Mouse (Mus musculus) c-Kit-positive CD71-negative TER-119-negative erythroid progenitor cells, embryonic 14.5 days (primary cell): ENCODE measurements around the gene Slc6a19.
"Not testable (repeated sequence)": the region's sequence is repeated elsewhere in the genome, so short reads cannot be mapped to it uniquely, and the experiment has no call there.

ENCODE experiments used
- DNase-seq: peaks from one replicate; pipeline ENCODE4 v3.0.0-alpha.2; 2013; ENCODE audit warnings: low read depth

The Slc6a19 gene

DNA sequence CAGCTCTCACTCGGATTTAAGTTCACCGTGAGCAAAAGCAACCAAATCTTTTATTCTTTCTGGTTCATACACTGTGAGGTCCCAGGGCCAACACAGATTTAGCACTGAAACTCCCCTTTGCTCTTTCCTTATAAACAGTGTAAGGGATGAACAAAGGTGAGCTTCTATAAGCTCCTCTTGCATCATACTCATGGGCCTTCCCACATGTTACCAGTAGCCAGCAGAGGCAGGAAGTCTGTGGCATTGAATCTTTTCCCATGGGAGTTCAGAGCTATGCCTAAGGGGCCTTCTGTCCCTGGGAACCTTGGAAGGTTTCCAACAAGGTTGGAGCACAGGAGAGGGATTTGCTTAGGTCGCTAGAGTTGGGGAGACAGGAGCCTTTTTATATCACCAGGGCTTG is 7.6 kb upstream of the Slc6a19 start:
- DNase-seq: no peak

DNA sequence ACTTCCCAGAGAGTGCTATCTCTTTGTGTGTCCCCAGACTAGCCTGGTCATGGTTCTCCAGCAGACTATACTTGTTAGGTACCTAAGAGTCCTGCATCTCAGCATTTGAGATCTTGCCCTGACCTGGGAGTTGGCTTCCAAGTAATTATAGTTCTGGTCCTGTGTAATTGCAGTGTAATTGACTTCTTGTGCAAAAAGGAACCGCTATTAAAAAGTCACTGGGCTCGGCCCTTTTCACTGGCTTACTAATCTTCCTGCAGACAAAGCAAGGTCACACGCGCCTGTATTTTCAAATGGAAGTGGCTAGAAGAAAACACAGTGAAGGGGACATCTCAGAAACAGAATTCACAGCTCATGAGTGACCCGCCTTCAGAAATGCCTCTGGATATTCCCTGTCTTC is 7.1 kb upstream of the Slc6a19 start:
- DNase-seq: no peak

DNA sequence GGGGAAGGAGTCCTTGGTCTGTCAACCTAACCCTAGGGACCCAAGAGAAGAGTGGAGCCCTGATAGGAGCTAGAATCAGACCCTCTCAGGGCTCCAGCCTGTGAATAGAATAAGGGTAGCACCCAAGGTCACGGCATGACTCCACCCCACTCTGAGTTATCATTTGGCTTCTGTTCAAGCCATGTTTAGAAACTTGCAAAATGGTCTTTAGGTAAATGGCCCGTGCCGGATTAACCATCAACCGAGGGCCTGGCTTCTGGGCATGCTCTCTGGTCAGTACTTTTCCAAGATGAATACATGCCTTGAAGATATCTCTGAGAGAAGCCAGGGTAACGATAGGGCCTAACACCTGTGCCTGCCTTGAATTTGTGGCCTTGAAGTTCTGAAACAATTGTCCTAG is 6.6 kb upstream of the Slc6a19 start:
- DNase-seq: no peak

DNA sequence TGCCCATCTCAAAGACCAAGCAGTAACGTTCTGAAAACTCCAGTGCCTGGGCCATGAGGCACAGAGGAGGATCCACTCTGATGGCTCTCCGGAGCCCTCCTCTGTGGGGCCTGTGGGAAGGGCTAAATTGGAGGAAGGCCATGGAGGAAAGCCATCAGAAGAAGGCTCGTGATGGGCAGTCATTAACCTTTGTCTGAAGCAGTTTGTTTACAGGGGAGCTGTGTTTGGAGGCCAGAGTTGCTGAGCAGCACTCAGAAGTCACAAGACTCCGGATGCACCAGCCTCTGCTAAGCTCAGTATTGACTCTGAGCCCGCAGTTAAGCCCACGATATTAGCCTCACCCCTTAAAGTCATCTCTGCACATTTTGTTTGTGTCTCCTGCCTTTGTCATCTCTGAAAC is 4.8 kb upstream of the Slc6a19 start:
- DNase-seq: no peak

DNA sequence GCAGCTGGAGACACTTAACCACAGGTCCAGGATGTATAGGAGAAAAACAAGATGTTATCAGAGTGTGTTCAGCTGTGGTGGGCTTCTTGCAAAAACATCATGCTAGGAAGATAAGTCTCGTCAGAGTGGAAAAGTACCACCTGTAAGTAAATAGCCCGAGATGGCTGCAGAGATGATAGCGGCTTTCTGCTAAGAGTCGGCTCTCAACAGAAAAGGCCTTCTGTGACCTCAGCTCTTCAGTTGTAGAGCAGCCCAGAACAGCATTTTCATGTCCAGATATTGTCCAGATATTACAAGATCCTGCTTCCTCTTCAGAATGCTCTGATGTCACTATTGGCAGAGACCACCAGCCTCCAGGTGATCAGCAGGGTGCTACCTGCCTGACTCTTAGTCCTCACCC is 1.2 kb downstream of the Slc6a19 start:
- not testable (repeated sequence) for DNase-seq

DNA sequence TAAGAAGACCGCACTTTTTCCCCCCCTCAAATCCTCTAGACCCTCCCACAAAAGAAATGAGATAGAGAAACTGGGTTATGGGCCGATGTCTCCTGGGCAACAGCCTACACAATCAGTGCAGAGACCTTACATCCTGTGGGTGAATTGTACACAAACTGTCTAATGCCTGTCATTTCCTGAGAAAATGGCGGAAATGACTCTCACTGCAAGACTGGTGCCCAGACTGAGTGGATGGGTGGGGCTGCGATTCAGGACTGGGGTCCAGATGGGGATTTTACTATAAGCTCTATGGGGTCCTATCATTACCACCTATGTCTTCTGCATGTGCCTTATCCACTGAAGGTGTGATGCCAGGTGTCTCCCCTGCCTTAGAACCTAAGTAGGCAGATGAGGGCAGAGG is 1.9 kb downstream of the Slc6a19 start:
- DNase-seq: no peak

DNA sequence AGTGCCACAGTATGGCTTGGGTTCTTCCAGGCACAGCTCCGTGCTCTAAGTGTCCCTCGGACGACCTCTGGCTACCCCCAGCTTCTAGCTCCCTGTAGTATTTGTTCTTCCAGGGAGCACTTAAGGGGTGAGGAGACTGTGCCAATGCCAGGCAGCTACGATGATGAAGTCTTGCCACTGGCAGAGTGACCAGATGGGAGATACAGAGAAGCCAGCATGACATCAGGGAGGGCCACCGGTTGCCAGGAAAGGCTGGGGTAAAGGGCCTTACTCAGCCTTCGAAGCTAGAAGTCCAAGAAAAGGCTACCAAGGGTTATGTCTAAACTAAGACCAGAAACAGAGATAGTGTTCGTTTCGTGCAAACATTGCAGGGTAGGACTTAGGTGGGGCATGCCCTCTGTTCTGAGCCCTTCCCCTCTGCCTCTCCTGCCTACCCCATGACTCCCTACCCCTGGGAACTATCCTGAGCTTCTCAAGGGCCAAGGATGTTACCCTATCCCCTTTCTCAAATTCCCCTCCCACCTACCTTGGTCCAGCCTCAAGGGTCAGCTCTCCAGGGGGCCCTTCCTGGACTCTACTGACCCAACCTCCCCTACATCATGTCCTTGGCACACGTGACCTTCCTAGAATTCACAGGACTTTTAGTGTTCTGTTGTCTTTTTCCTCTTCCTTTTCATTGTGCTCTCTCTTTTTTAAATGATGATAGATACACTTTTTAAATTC is 3.3 kb downstream of the Slc6a19 start:
- no peak for DNase-seq

DNA sequence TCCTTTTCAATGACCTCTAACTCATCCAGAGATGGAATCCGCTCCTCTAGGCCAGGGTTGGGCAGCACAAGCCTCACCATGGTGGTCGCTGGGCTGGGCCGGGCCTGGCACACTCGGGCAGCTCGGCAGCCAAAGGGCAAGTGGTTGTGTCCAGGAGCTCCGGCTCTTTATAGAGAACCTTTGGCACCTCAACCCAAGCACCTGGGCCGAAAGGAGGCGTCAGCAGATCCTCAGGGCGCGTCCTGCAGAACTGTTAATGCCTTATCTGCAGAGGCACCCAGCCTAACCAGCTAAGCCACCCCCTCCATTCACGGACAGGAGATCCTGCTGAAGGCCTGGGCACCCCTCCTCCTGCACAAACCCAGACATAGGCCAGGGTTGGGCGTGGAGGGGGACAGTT is 4.1 kb downstream of the Slc6a19 start:
- DNase-seq: no peak

DNA sequence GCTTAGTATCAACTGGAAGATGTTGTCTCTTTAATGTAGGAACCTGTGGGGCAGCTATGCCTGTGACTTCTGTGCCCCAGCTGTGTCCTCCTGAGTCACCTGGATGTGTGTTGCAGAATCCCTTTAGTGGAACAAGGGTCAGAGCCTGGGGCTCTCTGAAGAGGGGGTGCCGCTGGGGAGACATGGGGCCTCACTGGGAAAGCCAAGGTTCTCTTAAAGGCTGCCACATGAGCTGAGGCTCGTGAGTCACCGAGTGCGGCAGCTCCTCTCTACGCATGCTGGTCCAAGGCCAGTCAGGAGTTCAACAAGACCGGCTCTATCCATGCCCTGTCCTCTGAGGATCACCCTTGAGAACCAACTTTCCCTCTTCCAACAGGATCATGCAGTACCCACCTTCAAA is 5.0 kb downstream of the Slc6a19 start:
- no peak for DNase-seq

DNA sequence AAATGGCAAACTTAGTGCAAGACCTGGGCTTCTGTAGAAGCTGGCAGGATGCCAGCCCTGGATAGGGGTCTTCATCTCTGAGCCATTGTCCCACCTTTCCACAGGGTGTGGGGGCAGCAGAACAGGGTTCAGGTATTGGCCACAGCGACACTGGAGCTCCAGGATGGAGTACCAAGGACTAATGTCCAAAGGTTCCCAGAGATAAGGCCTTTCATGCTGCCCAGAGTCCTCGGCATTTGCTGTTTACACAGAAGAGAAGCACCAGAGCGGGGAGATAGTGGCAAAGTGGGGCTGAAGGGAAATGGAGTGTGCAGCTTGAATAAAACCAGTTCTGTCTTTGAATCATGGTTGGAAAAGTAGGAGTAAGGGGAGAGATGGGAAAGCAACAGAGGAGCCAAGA is 8.1 kb downstream of the Slc6a19 start:
- no peak for DNase-seq

DNA sequence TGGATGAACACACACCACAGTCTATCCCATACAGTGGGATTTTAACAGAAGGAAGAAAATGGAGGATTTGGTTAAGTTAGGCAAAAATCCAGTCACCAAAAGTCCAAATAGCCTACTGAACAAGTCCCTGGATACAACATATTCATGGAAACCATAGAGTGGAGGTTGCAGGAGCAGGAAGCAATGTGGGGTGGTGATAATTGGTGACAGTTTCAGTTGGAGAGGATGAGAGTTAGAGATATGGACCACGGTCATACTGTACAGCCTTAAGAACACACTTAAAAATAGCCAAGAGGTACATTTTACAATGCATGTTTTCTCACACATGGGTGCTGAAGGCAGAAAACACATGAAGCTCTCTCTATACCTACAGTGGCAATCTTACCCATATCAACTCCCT is 9.7 kb downstream of the Slc6a19 start:
- no peak for DNase-seq

DNA sequence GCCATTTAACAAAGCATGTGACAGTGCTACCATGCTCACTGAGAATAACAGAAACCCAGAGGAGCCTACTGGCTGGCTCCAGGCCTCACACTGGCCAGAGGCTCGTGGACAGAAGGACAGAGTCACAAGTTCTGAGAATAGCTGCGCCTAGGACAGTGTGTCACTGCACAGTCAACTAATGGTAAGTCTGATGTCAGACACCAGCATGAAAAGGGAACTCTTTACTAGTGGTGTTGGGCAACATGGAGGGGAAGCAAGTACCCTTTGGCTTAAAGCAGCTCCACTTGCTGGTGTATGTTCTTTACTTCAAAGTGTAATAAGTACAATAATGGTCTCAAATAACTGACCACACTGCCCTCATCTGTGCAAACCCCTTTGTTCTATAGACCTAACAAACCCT is 11.3 kb downstream of the Slc6a19 start:
- DNase-seq: no peak

DNA sequence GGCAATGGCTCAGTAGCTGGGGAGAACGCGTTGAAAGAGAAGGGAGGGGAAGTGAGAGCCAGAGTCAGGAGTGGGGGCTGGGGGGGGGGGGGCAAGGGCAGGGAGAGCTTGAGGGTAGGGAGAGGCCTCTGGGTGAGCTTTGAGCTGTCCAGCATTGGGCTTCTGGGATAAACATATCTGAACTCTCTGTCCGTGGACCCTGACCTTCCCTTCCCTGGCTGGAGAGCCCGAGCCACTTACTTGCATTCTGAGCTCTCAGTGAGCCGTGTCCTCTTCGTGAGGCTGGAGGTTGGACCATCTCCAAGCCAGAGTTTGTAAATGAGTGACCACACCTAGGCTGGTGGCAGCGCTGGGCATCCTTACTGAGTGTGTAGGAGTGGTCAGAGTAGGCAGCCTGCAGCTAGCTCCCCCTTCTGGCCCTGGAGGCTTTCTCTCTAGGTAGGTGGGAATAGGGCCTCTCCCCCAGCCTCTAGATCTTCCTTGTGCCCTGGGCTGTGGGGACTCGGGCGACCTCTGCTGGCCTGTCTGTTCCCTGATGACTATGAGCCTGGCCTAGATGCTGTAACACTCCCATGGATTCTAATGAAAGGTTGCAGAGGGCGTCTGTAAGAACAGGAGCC is 12.3 kb downstream of the Slc6a19 start:
- peak; percentile 31 for DNase-seq

DNA sequence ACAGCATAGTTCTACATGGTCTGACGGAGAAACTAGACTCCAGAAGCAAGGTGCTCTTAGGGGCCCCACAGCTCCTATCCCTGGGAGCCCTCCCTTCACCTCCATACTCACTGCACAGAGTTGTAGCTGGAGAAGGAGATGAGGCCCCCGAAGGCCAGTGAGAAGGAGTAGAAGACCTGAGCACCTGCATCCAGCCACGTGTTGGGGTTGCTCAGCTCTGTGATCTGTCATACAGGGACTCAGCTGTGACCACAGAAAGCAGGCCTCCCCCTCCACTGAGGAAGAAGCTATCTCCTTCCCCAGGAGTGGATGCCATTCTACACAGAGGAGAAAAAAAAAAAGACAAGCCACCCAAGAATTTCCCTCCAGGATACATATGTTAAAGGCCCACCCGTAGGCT is 15.7 kb downstream of the Slc6a19 start:
- no peak for DNase-seq

DNA sequence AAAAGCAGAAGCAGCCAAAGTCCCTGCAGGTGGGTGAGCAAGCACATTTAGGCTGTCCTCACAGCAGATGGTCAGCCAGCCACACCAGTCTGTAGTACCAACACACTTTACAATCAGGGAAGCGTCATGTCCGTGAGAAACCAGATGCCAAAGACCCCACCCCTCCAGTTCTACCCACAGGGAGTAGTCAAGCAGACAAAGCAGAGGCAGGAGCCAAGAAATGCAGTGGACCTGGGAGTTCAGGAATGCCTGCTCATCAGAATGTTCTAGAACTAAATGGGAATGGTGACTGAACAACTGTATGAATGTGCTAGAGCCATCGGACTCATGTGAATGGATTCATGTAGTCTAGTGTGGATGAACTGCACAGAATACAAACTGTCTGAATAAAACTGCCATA is 17.1 kb downstream of the Slc6a19 start:
- no peak for DNase-seq

DNA sequence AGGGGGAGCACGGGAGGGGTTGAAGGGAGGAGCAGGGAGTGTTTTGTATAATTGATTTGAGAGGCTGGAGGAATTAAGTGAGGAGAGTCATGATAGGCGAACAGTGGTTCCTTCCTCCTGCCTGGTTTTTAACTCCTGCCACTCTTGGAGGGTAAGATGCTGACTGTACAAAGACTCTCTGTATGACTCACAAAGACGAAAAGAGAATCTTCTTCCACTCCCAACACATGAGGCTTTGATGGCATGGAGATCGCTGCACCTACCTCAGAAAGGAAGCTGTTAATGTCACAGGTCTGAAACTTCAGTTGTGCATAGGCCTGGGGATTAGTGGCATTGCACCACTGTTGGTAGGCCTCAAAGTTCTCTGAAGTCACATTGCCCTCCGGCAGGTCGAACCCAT is 19.2 kb downstream of the Slc6a19 start:
- no peak for DNase-seq

DNA sequence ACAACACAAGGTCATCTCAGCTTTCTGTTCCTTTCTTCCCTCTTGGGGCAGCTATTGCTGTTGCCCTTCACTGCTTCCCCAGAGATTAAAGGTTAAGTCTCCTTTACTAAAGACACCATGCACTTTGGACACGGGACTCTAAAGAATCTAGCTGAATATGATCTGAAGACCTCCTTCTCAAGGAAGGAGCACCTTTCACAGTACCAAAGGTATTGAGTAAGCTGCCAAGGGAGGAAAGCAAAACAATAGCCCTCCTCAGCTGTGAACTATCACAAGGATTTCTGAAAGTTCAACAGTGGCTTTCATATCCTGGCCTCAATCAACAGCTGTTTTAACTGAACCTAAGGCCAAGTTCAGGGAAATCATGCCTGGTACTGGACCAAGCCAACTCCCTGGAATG is 20.3 kb downstream of the Slc6a19 start:
- no peak for DNase-seq

DNA sequence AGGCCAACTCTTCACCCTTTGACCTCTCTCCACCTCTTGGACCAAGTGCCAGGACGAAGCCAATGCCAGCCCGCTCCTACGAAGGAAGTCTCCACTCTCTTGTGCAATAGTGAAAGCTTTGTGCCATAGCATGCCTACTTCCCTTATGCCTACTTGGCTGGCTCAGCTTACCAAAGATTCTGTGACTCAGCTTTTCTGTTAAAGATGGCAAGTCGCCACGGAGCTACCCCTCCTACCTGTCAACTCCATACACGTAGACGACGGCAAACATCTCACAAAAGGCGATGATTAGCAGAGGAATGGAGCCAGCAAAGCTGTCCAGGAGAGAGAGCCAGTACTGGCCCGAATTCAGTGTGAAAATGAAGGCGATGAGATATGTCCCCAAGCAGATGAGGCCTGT is 21.0 kb downstream of the Slc6a19 start:
- no peak for DNase-seq

DNA sequence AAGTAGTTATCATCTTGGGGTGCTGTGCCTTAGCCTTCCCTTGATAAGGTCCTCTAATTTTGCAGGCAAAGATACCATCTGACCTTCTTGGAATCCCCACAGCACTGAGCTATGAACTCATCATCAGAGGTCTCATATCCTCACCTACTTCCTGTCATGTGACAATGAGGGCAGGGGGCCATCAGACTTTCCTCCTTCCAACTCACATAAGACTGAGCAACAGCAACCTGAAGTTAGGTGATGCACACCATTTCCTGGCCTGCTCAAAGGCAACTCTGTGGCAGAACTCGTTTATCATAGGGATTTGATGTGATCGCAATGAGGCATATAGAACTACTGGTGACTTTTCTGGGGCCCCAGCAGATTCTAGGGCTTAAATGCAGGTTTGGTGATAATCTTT is 22.4 kb downstream of the Slc6a19 start:
- no peak for DNase-seq

DNA sequence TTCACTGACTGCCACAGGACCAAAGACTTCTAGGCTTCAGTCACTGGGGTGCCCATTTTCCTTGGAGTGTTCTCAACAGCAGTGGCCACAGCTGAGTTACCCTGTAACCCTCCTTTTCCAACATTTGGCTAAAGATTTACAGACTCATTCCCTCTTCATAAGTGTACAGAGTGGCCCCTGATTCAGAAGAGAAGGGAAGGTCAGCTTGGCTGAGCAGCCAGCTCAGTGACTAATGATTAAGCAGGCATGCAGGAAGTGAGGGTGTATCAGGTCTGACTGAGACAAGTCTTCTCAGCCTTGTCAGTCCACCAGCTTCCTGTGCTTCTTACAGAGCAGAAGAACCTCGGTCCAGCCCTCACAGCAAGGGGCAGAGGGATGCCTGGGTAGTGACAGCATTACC is 24.3 kb downstream of the Slc6a19 start:
- DNase-seq: no peak

DNA sequence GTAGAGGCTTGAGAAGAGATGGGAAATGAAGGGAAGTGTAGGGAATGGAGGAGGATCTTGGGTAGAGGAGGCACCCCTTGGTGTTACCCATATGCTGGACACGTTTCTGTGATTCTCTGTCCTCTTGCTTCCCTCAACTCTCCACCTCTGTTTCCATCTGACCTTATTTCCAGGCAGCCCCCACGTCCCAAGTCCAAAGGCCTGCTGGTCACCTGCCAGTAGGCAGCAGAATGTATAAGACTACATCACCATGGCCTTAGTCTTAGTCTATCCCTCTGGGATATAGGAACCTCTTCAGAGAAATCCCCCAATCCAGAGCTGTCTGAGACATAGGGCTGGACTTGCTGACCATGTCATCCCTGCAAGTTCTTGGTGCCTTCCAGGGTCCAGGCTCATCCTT is 25.4 kb downstream of the Slc6a19 start:
- no peak for DNase-seq

DNA sequence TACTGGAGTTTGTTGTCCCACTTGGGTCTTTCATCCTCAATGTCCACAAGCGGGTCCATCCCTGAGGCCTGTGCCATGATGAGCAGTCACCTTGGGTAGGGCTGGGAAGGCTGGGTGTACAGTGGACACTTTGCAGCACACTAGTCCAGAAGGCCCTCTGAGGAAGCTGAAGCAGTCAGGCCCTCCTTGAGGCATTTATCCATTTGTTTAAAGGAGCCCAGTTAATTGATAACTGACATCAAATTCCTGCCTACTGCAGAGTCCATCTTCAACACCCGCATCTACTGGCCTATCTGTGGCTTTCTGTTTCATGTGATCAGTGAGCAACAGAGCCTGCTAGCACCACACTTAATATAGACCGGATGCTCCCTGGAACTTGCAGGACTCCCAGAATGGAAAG is 26.8 kb downstream of the Slc6a19 start, which contains the start of gene Slc6a18:
Gene Slc6a18, minus strand, starts transcription at position 171 of the 400 bp plus-strand sequence.
- DNase-seq: no peak

DNA sequence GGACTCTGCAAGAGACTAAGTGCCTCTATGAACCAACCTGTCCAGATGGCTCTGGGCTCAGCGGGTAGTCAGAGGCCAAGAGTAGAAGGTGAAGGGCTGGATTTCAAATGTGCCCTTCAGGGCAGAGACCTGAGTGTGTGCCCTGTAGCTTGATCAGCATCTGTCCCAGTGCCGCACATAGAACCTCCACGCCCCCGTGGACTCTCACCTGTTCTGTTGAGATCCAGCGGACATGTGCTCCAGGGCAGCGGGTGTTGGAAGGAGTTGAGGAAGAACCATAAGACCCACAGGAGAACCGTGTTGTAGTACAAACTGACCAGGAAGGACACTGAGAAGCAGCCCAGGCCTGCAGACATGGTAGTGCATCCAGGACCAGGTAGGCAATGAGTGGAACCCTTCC is 29.5 kb downstream of the Slc6a19 start:
- DNase-seq: no peak

DNA sequence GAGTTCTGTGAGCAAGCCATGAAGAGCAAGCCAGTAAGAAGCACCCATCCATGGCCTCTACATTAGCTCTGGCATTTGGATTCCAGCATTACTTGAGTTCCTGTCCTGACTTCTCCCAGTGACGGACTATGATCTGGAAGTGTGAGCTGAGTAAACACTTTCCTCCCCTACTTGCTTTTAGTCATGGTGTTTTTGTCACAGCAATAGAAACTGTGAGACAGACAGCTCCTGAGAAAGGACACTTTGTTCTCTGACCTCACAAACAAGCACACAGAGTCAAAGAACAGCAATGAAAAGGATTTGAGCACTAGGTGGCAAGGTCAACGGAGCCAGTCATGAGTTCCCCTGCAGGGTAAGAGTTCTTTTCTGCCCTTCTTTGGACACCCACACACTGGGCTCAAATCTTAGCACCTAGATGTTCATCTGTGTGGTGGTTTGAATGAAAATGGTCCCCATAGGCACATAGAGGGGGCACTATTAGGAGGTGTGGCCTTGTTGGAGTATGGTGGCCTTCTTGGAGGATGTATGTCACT is 44.4 kb downstream of the Slc6a19 start:
- no peak for DNase-seq
